Mouse (Mus musculus) C2C12 (cell line): ENCODE results near the gene Enkur.

Source experiments
- CEBPB ChIP-seq: IDR thresholded peaks from one replicate; pipeline ENCODE4 v1.6.1; 2011; ENCODE audit warnings: low read depth, mild to moderate bottlenecking, control low read depth, moderate library complexity
- CTCF ChIP-seq: IDR thresholded peaks from one replicate; pipeline ENCODE4 v1.5.1; 2011; ENCODE audit not compliant: control insufficient read depth, insufficient read depth, insufficient read length
- FOSL1 ChIP-seq: IDR thresholded peaks from one replicate; pipeline ENCODE4 v1.8.0; 2011; ENCODE audit warnings: mild to moderate bottlenecking, low read length; ENCODE audit not compliant: poor library complexity, insufficient read depth, severe bottlenecking
- MAX ChIP-seq: IDR thresholded peaks from one replicate; pipeline ENCODE4 v1.6.1; 2011; ENCODE audit warnings: mild to moderate bottlenecking, control low read depth
- MYOD1 ChIP-seq: IDR thresholded peaks from one replicate; pipeline ENCODE4 v1.6.1; 2011; ENCODE audit warnings: low read depth; ENCODE audit not compliant: control insufficient read depth, insufficient read length
- MYOG ChIP-seq: IDR thresholded peaks from one replicate; pipeline ENCODE4 v1.6.1; 2011; ENCODE audit not compliant: control insufficient read depth, insufficient read length; ENCODE audit errors: extremely low read depth
- USF1 ChIP-seq: IDR thresholded peaks from one replicate; pipeline ENCODE4 v1.6.1; 2011; ENCODE audit warnings: low read depth, mild to moderate bottlenecking, control low read depth, moderate library complexity

DNA sequence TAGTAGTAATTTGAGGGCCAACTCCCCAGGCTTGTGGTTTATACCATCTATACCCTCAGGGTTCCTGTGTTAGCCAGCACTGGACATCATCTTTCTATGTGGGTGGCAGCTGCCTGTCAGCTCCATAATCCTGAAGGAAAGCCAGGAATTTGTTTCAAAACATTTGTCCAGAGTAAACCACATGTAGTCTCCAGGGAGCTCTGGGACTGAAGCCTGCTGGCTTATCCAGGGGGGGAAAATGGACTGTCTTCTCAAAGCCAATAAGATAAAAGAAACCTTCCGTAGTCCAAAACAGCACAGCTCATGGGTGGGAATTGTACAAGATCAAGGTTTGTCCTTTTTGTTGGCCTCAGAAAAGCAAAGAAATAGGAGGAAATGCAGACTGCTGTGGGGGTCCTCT is 37.2 kb downstream of the Enkur start:
- TF ChIP-seq CTCF (no peak), MYOD1 (no peak), USF1 (no peak), MYOG (no peak), CEBPB (no peak), FOSL1 (no peak), MAX (no peak)
